Mouse (Mus musculus) adrenal gland, postnatal 10 days (tissue): ENCODE measurements around the gene Alk. TPM values are rescaled to one million over a fixed set of nuclear protein-coding genes. Genes with fewer than 3 reads are reported as not detected.

ENCODE experiments used
- DNase-seq: peaks from one replicate; pipeline ENCODE4 v3.0.0; 2021; ENCODE audit warnings: mixed read lengths
- long read RNA-seq, 2 experiments: library from polyadenylated mRNA; stranded (forward); transcript quantifications; one replicate each; pipeline ENCODE4 v2.0.0; 2021
- total RNA-seq, 2 experiments: library from RNA; stranded (reverse); gene quantifications; 2 replicates each; pipeline ENCODE4 v1.2.3; 2021

Gene Alk
- total RNA-seq, result under 1 TPM; 0.18 to 0.82 TPM
- long read RNA-seq, experiment 1, result 0 reads
- long read RNA-seq, experiment 2, result 0 reads

DNA sequence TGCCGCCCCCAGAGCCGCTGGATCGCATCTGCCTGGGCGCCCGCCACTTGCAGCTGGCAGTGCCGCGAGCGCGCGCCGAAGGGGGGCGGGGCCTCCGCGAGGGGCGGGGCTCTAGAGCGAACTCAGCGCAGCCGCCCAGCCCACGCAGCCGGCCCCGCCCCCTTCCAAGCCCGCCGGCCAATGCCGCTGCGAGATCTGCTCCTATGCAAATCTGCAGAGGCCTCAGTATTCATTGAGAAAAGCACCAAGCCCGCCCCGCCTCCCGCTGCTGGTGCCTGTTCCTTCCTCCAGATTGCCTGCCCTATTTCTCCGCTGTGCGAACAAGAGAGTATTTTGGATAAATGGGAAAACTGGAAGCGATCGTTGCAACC, at the start of gene Alk:
Alk (minus strand) TSS at position 18 of the 371 bp plus-strand sequence.
- peak; percentile 89 for DNase-seq

GRCm38 (mm10) chr17:72652801-72653200, 48.4 kb upstream of the Alk start:
- no peak for DNase-seq

DNA sequence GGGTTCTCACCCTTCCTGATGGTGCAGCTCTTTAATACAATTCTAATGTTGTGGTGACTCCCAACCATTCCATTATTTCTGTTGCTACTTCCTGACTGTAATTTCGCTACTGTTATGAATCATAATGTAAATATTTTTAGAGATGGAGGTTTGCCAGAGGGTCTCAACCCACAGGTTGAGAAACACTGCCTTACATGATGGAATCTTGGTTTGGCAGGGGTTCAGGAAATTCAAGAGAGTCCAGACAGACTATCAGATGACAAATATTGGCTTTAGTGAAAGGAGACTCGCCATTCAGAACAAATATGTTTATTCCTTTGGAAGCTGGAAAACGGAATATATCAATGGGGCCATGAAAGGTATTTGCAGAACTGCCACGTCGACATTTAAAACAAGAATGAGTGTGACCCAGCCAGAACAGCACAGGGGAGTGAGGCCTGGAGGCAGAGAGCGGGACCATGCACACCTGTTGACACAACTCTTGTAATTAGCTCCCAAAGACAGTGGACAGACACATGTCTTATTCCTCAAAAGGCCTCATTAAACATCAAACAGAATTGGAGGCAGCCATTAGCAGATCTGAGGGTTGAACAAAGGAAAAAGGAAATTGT, 44.3 kb upstream of the Alk start:
- no peak for DNase-seq

- no peak for DNase-seq
Observed at GRCm38 (mm10) chr17:72646167-72646566, 41.7 kb upstream of the Alk start.

DNA sequence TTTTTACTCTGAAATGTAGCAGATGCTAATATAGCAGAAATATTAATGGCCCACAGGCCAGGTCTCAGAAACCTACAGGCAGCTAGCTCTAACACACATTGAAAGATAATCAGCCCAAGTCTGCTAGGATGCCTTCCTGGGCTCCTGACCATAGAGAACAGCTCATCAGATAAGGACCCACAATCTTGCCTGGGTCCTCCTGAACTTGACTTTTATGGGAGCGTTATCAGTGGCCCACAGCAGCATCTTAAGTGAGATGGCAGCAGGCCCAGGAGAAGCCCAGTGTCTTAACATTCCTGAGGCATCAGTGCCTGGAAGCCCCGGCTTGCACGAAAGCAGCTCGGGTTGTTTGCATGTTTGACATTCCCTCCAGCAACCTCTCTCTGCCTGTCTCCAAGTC, 35.7 kb upstream of the Alk start:
- no peak for DNase-seq

- no peak for DNase-seq
Observed at GRCm38 (mm10) chr17:72639400-72639799, 35.0 kb upstream of the Alk start.

- DNase-seq, result peak; percentile 89
Observed at GRCm38 (mm10) chr17:72606251-72606650, 1.8 kb upstream of the Alk start.

DNA sequence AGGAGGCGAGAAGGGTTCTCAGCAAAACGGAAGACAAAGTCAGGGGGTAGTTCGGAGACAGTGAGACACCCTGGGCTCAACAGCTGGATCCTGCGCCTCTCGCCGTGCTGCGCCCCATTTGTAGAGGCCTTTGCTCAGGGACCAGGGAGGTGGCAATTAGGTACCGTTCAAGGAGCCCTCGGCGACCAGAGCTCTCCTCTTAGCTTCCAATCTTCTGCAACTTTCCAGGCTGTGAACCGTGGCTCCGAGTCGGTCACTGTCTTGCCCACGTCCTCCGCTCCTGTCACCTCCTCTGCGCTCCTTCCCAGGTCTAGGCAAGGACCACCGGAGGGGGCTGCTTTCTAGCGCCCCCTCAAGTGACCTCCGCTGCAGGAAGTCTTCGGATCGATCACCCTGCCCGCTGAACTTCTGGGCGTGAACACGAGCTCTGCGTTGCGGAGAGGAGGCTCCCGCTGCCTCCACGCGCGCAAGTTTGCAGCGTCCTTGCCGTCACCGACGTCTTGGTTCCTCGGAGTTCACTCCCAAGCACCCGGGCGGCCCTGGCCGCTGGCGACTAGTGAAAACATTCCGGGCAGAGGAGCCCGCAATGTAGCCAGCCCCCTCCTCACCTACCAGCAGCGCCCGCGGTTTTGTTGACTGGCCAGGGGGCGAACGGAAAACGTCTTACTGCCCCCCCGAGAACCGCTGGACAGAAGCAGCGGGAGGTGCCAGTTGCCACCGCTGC, 379 bp downstream of the Alk start:
- DNase-seq, result no peak

GRCm38 (mm10) chr17:72603118-72603885, 1.1 kb downstream of the Alk start:
- DNase-seq, result peak; percentile 91

DNA sequence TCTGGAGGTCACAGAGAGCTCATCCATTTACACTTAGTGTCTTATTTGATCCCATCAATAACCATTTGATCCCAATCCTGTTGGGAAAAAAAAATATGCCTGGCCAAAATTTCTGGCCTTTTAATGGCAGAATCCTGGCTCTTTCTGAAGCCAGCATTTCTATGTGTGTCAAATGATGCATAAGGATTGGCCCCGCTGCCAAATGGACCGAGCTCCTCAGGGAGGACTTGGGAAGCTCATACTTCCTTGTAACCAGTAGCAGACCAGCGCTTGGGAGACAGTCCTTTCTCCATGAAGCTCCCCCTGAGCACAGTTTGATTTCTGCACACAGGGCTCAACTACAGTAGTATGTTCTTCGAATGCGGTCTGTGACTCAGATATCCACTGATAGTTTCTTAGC, 3.6 kb downstream of the Alk start:
- no peak for DNase-seq

DNA sequence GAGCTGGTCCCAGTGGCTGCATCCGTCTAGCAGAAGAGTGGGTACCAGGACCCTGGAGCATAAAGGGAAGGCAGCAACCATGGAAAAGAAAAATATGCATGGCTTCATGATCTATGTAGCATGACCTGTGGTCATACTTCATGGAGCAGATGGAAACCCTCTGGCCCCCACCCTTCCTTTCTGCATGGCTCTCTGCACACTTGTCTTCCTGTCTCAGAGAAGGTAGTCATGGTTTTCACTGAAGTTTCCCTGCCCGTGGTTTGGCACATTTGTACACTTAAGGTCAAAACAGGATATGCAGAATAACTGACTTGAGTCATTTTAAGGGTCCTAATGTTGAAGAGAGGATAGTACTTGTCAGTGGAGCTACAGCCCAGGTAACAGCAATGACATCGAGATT, 16.8 kb downstream of the Alk start:
- DNase-seq, result no peak

GRCm38 (mm10) chr17:72580142-72580541, 24.3 kb downstream of the Alk start:
- no peak for DNase-seq

DNA sequence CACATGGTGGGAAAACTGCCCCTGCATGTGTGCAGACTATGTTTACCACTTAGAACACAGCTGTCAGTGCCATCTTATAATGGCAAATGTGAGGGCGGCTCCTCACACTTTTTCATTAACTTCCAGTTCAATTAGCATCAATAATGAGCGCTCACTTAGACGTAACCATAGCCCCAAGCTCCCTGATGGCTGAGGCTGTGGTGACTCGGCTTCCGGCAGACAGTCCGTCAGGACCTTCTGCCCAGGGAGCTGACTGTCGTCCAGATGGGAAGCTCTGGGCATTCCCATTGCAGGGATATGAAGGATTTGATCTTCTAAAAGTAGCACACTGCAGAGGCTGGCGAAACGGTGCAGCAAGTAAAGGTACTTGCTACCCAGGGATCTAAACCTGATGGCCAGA, 25.1 kb downstream of the Alk start:
- no peak for DNase-seq

DNA sequence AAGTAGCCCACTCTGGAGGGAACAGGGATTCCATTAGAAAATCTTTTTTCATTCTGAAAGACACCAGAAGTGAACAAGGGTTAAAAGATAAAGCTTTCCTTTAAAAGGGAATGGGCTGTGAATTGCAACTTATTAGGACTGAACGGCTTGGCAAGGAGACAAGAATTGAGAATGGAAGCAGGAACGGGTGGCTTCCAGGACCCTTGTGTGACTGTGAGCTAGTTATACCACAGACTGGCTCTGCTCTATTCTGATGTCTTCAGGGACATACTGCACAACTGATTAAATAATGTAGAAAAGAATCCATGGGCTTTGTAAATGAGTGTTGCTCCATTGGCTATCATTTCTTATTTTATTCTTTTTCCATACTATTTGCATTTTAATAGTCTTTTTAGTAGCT, 33.0 kb downstream of the Alk start:
- DNase-seq, result no peak

DNA sequence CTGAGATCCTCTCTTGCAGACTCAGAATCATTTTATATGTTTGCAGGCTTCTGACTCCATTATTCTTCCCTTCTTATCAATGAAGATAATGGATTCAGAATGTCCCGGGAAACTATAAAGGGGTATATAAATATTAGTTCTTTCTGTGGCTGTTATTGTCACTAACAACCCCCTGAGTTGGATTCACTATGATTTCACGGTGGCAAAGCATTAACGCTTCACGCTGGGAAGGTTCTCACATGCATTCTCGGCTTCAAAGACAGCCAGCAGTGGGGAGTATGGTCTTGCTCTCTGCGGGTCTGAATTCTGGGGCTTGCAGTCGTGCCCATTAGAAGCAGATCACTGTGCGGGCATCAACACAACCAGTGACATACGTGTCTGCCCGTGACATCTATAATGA, 34.9 kb downstream of the Alk start:
- no peak for DNase-seq

DNA sequence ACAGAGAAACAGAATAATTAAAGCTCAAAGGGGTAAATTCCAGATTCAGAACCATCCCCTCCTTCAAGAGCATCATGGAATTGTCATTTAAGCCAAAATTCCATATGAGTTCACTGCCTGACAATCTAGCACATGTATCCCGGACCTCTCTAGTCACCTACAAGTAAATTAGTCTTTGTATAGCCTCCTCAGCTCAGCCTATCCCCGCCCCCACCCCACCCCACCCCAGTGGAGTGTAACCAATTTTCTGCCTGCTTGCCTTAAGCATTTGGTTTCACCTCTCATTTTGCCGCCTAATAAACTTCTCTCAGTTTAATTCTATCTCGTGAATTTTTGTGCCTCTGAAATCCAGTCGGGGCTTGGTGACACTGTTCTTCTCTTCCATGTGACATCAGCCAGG, 41.0 kb downstream of the Alk start:
- no peak for DNase-seq

- DNase-seq, result no peak
Observed at GRCm38 (mm10) chr17:72561471-72561870, 43.0 kb downstream of the Alk start.

DNA sequence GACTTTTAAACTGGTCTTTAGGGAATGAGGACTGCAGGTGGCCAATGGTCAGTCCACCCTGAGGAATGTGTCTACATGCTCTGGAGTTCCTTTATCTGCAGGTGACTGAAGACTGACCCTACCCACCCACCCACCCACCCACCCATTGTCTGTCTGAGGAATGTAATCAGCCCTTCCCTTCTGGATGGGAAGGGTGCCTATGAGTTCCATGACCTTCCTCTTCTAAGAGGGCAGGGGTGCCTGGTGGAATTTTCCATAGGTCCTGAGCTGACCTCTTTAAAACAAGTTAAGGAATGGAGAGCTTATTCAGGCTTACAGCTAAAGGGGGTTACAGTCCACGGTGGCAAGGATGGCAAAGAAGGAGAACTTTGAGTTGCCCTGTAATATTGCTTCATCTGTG, 43.7 kb downstream of the Alk start:
- DNase-seq, result no peak

GRCm38 (mm10) chr17:72557029-72557735, 47.2 kb downstream of the Alk start:
- no peak for DNase-seq

DNA sequence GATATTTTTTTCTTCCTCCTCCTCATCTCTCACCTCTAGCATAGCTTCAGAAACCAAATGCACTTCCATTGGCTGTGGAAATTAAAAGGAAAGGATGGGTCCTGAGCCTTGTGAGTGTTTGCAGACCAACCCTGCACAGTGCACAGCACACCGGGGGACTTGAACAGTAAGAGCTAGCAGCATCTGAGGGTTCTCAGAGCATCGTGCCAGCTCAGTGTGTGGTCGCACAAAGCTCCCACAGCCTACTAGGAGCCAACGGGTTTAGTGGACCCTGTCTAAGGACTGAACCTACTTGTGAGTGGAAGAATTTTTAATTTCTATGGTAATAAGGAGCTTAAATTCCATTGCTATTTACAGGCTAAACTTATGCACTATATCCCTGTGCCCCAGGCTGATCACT, 58.2 kb downstream of the Alk start:
- no peak for DNase-seq

- no peak for DNase-seq
Observed at GRCm38 (mm10) chr17:72535304-72535703, 69.1 kb downstream of the Alk start.

GRCm38 (mm10) chr17:72532266-72532665, 72.2 kb downstream of the Alk start:
- no peak for DNase-seq

DNA sequence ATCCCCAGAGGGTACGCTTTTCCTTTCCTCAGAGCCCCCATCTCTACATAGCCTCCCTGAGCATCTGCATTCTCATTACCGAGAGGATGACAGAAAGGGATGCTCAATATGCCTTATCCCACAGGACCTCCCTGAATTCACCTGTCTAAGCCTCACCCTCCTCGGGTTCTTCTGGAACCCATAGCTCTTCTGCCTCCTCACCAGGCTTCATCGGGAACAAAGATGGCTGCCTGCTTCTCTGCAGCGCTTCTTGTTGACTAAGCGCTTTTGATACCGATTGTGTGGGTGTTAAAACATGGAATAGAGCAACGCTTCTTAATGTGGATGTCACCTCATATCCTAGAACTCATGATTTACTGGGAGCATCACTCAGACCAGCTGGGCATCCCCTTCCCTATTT, 75.9 kb downstream of the Alk start:
- DNase-seq, result no peak
